Mouse (Mus musculus) hindbrain, embryonic 14.5 days (tissue): ENCODE measurements at regions not wholly inside any gene's neighbourhood (a gene's known extent, or its start where the extent isn't known, plus 50 kb on each side); places are given as distances from the start of the nearest gene placed in this dataset.

Experiments used
- ATAC-seq: fragments of 200-750 bp; cut with Nextera tagmentation; 2 replicates; pipeline ENCODE4 v1.8.0; 2017; ENCODE audit warnings: moderate number of reproducible peaks, mild to moderate bottlenecking, moderate TSS enrichment, moderate library complexity; ENCODE audit not compliant: low FRiP score
- DNase-seq: peaks from one replicate; pipeline ENCODE4 v3.0.0-alpha.2; 2015; ENCODE audit warnings: low spot score
- H3K27ac ChIP-seq: fragments of 300-500 bp; sonication (generic); 2 replicates; pipeline ENCODE4 v1.5.1; 2014; ENCODE audit warnings: mild to moderate bottlenecking, moderate library complexity
- H3K27me3 ChIP-seq: fragments of 300-500 bp; sonication (generic); 2 replicates; pipeline ENCODE4 v1.6.1; 2014; ENCODE audit warnings: mild to moderate bottlenecking, low read length, mixed read lengths; ENCODE audit not compliant: control insufficient read depth, insufficient read depth
- H3K36me3 ChIP-seq: fragments of 300-500 bp; sonication (generic); replicated peaks from 2 replicates; pipeline ENCODE4 v1.6.1; 2014; ENCODE audit not compliant: control insufficient read depth, insufficient read depth
- H3K4me1 ChIP-seq: fragments of 300-500 bp; sonication (generic); replicated peaks from 2 replicates; pipeline ENCODE4 v1.6.1; 2014; ENCODE audit warnings: antibody characterized with exemption, low read length, mixed read lengths; ENCODE audit not compliant: control insufficient read depth, insufficient read depth
- H3K4me2 ChIP-seq: fragments of 300-500 bp; sonication (generic); replicated peaks from 2 replicates; pipeline ENCODE4 v1.6.1; 2014; ENCODE audit warnings: mild to moderate bottlenecking, moderate library complexity
- H3K4me3 ChIP-seq: fragments of 300-500 bp; sonication (generic); replicated peaks from 2 replicates; pipeline ENCODE4 v1.5.1; 2014; ENCODE audit warnings: mild to moderate bottlenecking, low read length
- H3K9ac ChIP-seq: fragments of 300-500 bp; sonication (generic); 2 replicates; pipeline ENCODE4 v1.6.1; 2014
- H3K9me3 ChIP-seq: fragments of 300-500 bp; sonication (generic); 2 replicates; pipeline ENCODE4 v1.6.1; 2016; ENCODE audit warnings: low read length; ENCODE audit not compliant: control insufficient read depth
- WGBS: fragments of 180-500 bp; shearing (Covaris S2); extraction: QIAGEN DNeasy Blood & Tissue Kit; methylation state at CpG from one replicate; pipeline ENCODE4 v1.1.7; 2014; 5-methylcytosine and 5-hydroxymethylcytosine counted together

DNA sequence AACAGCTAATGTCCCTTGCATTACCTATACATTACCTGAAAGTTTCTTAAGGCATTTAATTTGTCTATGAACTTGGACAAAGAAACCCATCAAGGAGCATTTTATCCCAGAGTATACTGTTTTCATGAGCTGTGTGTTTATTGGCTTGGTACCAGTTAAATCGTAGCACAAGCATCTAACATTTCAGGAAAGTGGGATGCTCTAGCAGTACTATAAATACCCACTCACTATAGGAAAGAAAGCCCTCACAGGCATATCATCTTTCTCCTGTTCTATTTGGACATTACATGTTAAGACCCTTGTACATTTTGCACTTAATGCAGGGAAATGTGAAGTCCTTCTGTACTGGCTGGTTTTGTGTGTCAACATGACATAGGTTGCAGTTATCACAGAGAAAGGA, 163.9 kb downstream of the Ptprc start:
- Histone ChIP-seq H3K9ac (no peak overlapping the region), H3K27me3 (no peaks in the 10 kb centered on the region), H3K4me3 (no peak overlapping the region), H3K27ac (no peak overlapping the region), H3K4me1 (no peaks in the 10 kb centered on the region), H3K9me3 (no peaks in the 10 kb centered on the region), H3K36me3 (no peaks in the 10 kb centered on the region), H3K4me2 (no peak overlapping the region)
- DNase-seq (no peak), ATAC-seq (no peak)
- WGBS = 88% methylated on average over 1 of the region's 1 CpGs

DNA sequence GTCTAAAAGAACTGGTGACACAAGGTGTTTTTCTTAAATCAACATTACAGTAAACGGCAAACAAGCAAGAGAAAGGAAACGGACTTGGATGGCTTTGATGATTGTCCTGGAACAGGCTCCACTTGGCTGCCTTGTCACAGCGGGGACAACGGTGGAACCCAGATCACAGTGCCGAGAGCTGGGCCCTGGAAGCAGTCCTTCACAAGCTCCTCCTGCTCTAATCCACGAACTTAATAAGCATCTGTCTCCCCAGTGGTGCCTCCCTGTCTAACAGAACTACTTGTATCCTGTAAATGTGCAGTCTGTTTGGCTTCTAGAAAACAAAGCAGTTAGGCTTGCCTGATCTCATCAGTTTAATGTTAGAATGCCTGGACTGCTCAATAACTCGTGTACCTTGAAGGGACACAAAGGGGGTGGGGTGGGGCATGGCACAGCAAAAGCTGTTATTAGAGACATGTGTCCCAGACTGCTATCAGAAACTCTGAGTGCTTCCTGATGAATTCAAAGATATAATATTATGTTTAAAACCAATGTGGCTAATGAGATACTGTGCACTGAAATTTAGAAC, 164.5 kb downstream of the Ptprc start:
- H3K36me3 ChIP-seq = no peaks in the 10 kb centered on the region
- H3K9ac ChIP-seq = no peak overlapping the region
- H3K4me3 ChIP-seq = no peak overlapping the region
- ATAC-seq (no peak), DNase-seq (no peak)
- no peak overlapping the region for H3K4me2 ChIP-seq
- H3K4me1 ChIP-seq = no peaks in the 10 kb centered on the region
- 64% methylated on average over 7 of the region's 7 CpGs for WGBS
- H3K27ac ChIP-seq = no peak overlapping the region
- H3K27me3 ChIP-seq = no peaks in the 10 kb centered on the region
- H3K9me3 ChIP-seq = no peaks in the 10 kb centered on the region

DNA sequence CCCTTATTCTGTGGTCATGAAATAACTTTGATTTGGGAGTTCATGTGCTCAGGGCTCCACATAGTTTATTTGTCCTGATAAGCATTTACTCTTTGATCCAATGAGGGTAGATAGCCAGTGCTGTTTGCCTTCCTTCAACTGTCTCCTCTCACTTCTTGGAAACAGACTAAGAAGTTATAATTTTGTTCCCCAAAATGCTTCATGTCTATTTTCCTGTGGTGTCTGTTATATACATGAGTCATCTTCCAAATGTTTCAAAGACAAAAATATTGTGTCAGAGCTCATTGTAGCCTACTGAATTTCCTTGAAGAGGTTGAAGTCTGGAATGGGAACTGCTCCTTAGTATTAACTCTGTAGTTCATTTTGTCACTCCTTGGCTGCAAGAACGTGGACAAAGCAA, 168.7 kb downstream of the Ptprc start:
- H3K4me1 ChIP-seq = no peaks in the 10 kb centered on the region
- H3K27ac ChIP-seq = no peak overlapping the region
- 65% methylated on average over 1 of the region's 1 CpGs for WGBS
- H3K27me3 ChIP-seq = no peaks in the 10 kb centered on the region
- ATAC-seq (no peak), DNase-seq (no peak)
- H3K4me2 ChIP-seq = no peak overlapping the region
- H3K9me3 ChIP-seq = no peaks in the 10 kb centered on the region
- no peak overlapping the region for H3K9ac ChIP-seq
- no peak overlapping the region for H3K4me3 ChIP-seq
- H3K36me3 ChIP-seq = no peaks in the 10 kb centered on the region

GRCm38 (mm10) chr1:138004319-138004718, 171.2 kb downstream of the Ptprc start:
- Histone ChIP-seq H3K36me3 (no peaks in the 10 kb centered on the region), H3K27ac (no peak overlapping the region), H3K27me3 (no peaks in the 10 kb centered on the region), H3K4me1 (no peaks in the 10 kb centered on the region), H3K4me3 (no peak overlapping the region), H3K9ac (no peak overlapping the region), H3K9me3 (no peaks in the 10 kb centered on the region), H3K4me2 (no peak overlapping the region)
- WGBS = 39% methylated on average over 2 of the region's 2 CpGs
- ATAC-seq (no peak), DNase-seq (no peak)

- no peak for DNase-seq
- no peak for ATAC-seq
- no peaks in the 10 kb centered on the region for H3K4me1 ChIP-seq
- no peaks in the 10 kb centered on the region for H3K36me3 ChIP-seq
- H3K4me3 ChIP-seq = no peak overlapping the region
- no peaks in the 10 kb centered on the region for H3K9me3 ChIP-seq
- H3K9ac ChIP-seq = no peak overlapping the region
- 63% methylated on average over 3 of the region's 3 CpGs for WGBS
- no peak overlapping the region for H3K4me2 ChIP-seq
- H3K27me3 ChIP-seq = no peaks in the 10 kb centered on the region
- H3K27ac ChIP-seq = no peak overlapping the region; the same call in 1 of the 2 replicates
Measured at GRCm38 (mm10) chr1:137999268-137999900, 176.1 kb downstream of the Ptprc start.

GRCm38 (mm10) chr1:137996041-137996440, 179.5 kb downstream of the Ptprc start:
- H3K4me3 ChIP-seq = no peak overlapping the region
- DNase-seq (no peak), ATAC-seq (no peak)
- WGBS = 88% methylated on average over 2 of the region's 2 CpGs
- no peaks in the 10 kb centered on the region for H3K36me3 ChIP-seq
- no peaks in the 10 kb centered on the region for H3K4me1 ChIP-seq
- no peaks in the 10 kb centered on the region for H3K27me3 ChIP-seq
- H3K9ac ChIP-seq = no peak overlapping the region
- no peak overlapping the region for H3K27ac ChIP-seq
- H3K9me3 ChIP-seq = no peaks in the 10 kb centered on the region
- H3K4me2 ChIP-seq = no peak overlapping the region

DNA sequence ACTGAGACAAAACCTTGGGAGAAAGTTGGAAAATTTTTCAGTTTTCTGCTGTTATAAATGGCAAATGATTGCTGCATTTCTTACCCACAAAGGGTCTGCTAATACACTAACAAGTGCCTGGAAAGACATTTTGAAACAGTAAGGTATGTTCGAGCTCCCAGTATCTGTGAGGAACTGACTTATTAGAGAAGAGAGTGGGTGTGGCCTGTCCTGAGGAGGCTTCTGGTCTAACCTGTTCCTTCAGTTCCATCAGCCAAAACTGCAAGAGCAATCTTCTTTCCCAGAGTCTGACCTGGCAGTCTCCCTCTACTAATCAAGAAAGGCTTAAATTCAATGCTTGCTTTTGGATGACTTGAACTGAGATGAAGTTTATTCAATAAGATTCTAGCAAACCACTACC, 183.6 kb downstream of the Ptprc start:
- ATAC-seq (no peak), DNase-seq (no peak)
- Histone ChIP-seq H3K27me3 (no peaks in the 10 kb centered on the region), H3K36me3 (no peaks in the 10 kb centered on the region), H3K9me3 (no peaks in the 10 kb centered on the region), H3K4me2 (no peak overlapping the region), H3K4me1 (no peaks in the 10 kb centered on the region), H3K4me3 (no peak overlapping the region), H3K9ac (no peak overlapping the region), H3K27ac (no peak overlapping the region)
- WGBS = 90% methylated on average over 1 of the region's 1 CpGs

DNA sequence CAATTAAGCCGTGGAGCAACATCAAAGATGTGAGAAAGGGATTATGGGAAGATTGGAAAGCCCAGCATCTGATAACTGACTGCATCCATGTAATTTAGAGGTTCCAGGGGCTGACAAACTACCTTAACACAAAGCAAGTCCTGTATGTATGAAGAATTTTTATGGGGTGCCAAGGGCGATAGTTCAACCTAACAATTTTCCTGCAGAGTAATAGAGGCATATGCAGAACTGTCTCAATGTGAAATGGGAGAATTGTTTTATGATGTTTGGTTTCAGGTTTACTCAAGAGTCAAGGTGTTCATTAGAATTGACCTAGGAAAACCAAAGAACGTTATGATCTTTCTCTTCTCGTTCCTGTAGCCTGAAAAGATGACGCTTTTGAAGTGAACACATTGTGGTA, 184.1 kb downstream of the Ptprc start:
- Histone ChIP-seq H3K9ac (no peak overlapping the region), H3K4me3 (no peak overlapping the region), H3K9me3 (no peaks in the 10 kb centered on the region), H3K27me3 (no peaks in the 10 kb centered on the region), H3K36me3 (no peaks in the 10 kb centered on the region), H3K27ac (no peak overlapping the region), H3K4me1 (no peaks in the 10 kb centered on the region), H3K4me2 (no peak overlapping the region)
- ATAC-seq = no peak
- WGBS = 94% methylated on average over 5 of the region's 5 CpGs
- no peak for DNase-seq

GRCm38 (mm10) chr1:137973406-137973805, 202.1 kb downstream of the Ptprc start:
- Histone ChIP-seq H3K4me1 (no peaks in the 10 kb centered on the region), H3K9ac (no peak overlapping the region), H3K4me2 (no peak overlapping the region), H3K36me3 (no peaks in the 10 kb centered on the region), H3K4me3 (no peak overlapping the region), H3K27ac (no peak overlapping the region; the same call in 1 of the 2 replicates), H3K27me3 (no peaks in the 10 kb centered on the region), H3K9me3 (no peaks in the 10 kb centered on the region)
- ATAC-seq (no peak), DNase-seq (no peak)
- 66% methylated on average over 3 of the region's 3 CpGs for WGBS
